Mouse (Mus musculus) embryo, embryonic 10.5 days (tissue): Measurements from ENCODE around the gene B230219D22Rik.
"Not testable (repeated sequence)": the region's sequence is repeated elsewhere in the genome, so short reads cannot be mapped to it uniquely, and the experiment has no call there.

Experiments used
- DNase-seq: peaks from one replicate; pipeline ENCODE4 v3.0.0-alpha.2; 2015; ENCODE audit warnings: low spot score

B230219D22Rik gene

DNA sequence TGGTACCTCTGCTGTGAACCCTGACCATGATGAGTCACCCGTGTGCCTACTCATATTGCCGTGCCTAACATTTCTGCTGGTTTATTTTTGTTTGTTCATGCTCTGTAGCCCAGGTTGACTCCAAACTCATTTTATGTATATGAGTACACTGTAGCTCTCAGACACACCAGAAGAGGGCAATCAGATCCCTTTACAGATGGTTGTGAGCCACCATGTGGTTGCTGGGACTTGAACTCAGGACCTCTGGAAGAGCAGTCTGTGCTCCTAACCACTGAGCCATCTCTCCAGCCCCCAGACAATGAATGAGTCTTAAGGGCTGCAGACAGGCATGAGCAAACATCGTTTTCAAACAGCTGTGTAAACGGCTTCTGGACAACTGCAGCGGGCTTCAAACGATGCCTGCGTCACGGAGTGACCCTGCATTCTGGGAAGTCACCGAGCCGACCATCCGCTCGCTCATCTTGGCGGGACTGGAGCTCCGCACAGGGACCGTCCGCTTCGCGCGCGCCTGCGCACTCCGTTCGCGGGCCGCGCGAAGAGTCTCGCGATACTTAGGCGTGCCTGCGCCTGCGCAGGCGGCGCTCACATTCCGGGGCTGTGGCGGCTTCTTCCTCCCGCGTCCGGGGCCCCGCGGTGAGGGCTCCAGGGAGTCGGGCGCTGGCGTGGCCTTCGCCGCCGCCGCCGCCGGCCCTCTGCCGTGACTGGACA is at the start of gene B230219D22Rik:
TSS of gene B230219D22Rik (plus strand) at position 590 of the 708 bp plus-strand sequence.
- DNase-seq, result peak; percentile 95

- peak; percentile 66 for DNase-seq
Observed at GRCm38 (mm10) chr13:55644525-55644924, 48.4 kb upstream of the B230219D22Rik start.

DNA sequence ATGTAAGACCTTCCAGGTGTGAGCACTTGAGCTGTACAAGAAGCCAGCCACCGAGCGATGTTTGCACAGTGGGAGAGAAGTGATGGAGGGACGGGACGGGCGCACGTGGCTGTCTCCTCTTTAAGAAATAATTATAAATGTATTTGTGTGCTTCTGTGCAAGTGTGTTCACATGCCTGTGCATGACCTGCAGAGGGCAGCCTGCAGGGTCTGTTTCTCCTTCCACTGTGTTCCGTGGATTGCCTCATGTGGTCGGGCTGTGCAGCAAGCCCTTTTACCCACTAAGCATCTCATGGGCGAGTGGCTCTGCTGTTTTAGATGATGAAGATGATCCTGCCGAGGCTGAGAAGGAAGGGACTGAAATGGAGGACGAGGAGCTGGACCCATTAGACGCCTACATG is 42.8 kb upstream of the B230219D22Rik start:
- no peak for DNase-seq

DNA sequence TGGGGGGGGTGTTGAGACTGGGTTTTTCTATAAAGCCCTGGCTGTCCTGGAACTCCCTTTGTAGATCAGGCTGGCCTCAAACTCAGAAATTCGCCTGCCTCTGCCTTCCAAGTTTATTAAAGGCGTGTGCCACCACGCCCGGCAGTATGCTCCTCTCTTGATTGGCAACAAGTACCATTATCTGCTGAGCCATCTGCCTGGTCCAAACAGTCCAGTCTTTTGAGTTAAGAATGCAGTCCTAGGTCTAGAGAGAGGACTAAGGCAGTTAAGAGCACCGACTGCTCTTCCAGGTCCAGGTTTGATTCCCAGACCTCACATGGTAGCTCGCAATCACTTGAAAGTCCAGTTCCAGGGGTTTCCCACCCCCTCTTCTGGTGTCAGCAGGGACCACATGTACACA is 41.9 kb upstream of the B230219D22Rik start:
- DNase-seq, result no peak

GRCm38 (mm10) chr13:55668550-55668949 is 24.4 kb upstream of the B230219D22Rik start:
- peak; percentile 63 for DNase-seq

DNA sequence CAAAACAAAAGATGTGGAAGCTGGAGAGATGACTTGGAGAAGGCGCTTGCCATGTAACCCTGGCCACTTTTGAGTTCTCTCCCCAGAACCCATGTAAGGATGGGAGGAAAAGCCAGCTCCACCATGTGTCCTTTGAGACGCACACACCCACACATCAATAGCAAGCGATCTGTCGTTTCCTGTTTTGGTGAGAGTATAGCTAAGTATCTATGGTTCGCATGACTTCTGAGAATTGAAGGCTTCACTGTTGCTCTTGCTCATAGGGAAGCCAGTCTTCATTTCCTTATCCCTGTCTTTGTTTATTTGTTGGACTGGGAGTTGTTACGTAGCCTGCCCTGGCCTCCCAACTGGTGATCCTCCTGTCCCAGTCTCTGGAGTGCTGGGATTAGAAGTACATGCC is 20.2 kb upstream of the B230219D22Rik start:
- DNase-seq, result no peak

DNA sequence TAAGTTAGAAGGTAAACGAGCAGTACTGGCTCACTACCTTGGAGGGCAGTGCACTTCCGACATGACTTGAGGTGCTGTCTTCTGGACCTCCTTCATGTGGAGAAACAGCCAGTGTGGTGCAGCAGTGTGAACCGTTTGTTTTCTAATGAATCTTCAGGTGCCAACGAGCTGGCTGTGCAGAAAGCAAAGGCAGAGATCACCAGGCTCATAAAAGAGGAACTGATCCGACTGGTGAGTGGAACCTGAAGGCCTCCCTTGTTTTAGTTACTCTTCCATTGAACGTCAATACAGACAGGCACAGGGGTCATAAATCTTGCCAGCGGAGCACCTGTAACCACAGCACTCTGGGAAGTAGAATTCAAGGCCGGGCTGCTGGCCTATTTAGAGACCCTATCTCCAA is 15.6 kb upstream of the B230219D22Rik start:
- DNase-seq, result no peak

DNA sequence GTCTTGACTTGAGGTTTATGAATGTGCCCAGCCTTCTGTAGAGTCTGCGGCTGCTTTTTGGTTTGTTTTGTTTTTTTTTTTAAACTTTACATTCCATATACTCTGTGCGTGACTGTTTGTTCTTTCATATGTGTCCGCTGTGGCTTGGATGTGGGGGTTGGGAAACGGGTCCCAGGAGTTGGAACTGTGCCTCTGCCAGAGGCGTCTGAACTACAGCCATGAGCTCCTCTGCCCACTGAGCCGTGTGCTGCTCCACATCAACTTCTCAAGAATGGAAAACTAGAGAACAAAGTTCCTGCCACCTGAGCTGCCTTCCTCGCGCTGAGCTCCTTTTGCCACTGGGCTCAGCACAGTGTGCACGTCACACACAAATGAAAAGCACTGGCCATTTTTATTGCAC is 10.7 kb upstream of the B230219D22Rik start:
- no peak for DNase-seq

DNA sequence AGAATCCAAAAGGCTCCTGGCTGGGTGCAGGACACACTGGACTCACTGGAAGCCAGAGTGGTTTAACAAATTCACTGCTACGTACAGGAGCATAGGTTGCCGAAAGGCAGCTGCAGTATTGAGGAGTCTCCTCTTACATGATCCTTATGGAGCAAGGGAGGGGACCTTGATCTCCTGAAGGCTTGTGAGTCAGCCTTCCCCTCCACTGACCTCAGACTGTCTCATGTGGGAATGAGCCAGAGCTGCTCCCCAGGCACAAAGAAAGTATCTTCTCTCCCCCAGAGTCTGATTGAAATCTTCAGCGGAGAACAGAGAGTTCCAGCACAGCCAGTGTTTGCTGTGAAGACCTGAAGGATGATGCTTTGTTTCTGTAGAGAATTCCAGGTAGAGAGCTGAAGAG is 9.3 kb upstream of the B230219D22Rik start:
- DNase-seq, result no peak

DNA sequence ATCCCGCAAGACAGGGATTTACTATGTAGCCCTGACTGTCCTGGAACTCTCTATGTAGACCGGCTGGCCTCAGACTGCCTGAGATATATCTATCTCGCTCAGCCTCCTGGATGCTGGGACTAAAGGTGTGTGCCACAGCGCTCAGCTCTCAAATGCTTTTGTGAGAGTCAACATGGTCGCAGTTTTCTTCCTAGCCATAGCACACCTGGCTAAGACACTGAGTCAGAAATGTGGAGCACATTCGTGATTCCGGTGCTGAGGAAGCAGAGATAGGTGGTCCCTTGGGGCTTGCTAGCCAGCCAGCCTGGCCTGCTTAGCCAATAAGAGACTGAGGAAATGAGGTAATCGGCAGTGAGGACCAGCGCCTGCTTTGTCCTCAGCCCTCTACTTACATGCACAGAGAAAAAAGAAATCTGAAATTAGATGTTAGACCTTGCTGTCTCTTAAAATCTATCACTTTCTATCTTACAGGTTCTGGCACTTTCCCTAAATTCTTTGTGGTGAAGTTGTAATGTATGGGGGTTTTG is 6.8 kb upstream of the B230219D22Rik start:
- DNase-seq, result peak; percentile 40

GRCm38 (mm10) chr13:55687927-55688602 is 4.9 kb upstream of the B230219D22Rik start:
- peak; percentile 92 for DNase-seq

- DNase-seq, result peak; percentile 53
Observed at GRCm38 (mm10) chr13:55693243-55693721, 358 bp downstream of the B230219D22Rik start.

GRCm38 (mm10) chr13:55694110-55694509 is 1.2 kb downstream of the B230219D22Rik start:
- DNase-seq, result peak; percentile 41

GRCm38 (mm10) chr13:55695989-55696388 is 3.1 kb downstream of the B230219D22Rik start:
- DNase-seq, result not testable (repeated sequence)

DNA sequence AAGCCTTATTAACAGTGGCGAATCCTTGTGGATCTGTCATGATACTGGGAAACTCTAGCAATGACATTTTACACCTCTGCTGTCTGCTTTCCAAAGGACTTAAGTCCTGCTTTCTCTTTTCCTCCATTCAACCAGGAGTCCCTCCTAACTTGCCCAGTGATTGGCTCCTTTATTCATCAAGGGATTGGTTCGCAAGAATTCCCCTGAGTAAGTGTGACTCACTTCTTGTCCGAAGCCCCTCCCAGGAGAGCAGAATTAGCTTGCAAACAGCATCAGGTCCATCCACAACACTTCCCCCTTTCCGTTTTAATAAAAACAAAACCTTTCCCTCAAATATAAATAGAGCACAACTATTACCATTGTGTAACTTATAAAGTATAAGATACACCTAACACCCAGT is 11.4 kb downstream of the B230219D22Rik start:
- DNase-seq, result no peak

DNA sequence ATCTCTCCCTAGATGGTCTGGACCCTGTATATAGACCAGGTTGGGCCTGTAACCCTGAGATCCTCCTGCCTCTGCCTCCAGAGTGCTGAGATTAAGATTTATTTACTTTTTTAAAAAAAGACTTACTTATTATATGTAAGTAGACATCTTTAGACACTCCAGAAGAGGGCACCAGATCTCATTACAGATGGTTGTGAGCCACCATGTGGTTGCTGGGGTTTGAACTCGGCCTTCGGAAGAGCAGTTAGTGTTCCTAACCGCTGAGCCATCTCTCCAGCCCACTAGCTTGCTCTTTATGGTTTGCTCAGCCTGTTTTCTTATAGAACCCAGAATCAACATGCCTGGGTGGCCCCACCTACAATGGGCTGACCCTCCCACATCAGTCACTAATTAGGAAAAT is 19.9 kb downstream of the B230219D22Rik start:
- DNase-seq, result no peak

DNA sequence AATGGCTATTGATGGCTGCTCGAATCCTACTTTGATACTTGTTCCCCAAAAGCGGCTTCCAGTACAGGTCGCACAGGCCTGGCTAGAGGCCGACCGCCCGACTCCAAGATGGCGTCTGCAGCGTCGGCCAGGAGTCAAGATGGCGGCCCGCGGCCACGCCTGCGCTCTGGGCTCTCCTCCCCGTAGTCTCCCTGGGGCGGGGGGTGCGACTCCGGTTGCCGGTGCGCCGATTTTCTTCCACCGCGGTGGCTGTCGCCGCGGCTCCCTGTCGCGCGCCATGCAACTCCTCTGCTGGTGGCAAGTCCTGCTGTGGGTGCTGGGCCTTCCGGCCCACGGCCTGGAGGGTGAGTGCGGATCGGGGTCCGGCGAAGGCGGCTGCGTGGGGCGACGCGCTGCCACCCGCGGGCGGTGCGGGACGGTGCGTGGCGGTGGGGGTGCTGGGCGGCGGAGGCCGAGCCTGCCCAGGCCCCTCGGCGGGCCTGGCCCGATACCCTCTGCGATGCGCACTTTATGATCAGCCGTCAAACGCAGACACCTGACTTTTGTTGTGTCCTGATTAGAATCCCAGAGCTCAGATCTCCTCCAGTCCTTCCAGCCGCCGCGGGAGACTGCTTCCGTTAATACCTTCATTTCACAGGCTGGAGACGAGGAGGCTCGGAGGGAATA is 21.7 kb downstream of the B230219D22Rik start, which contains the start of gene Txndc15:
TSS of gene Txndc15 (plus strand) at position 150 of the 666 bp plus-strand sequence.
- peak; percentile 90 for DNase-seq

DNA sequence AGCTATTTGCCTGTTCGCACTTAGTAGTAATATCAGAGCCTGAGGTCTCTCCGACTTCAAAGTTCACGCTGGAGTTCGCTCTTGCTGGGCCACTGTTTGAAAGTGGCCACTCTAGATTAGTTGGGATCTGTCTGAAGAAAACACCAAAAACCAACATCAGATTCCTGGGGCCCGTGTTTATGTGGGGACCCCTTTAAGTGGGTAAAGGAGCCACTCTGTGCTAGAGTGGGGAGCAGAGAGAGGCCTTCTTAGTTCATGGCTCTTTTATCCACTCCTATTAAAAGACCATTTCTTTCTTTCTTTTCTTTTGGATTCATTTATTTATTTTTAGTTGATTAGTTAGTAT is 22.2 kb downstream of the B230219D22Rik start:
- DNase-seq, result no peak

DNA sequence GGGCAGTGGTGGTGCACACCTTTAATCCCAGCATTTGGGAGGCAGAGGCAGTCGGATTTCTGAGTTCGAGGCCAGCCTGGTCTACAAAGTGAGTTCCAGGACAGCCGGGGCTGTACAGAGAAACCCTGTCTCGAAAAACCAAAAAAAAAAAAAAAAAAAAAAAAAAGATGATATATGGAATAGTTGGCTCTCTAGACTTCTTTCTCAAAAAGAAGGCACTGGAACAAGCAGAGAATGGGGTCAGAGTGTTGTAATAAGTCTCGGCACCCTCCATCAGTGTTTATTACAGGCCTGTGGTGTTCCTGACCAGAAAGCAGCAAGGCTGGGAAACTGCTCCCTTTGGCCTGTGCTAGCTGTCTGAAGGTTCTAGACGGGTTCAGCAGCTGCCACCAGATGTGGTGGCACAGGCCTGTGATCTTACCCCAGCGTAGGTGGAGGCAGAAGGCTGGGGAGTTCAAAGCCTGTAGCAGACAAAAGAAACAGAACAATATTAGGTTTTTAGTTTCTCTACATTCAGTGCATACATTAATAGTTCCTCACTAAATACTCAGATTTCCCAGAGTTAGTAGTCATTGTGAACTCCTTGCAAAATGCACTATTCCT is 23.1 kb downstream of the B230219D22Rik start:
- no peak for DNase-seq

GRCm38 (mm10) chr13:55721516-55721915 is 28.6 kb downstream of the B230219D22Rik start:
- no peak for DNase-seq

DNA sequence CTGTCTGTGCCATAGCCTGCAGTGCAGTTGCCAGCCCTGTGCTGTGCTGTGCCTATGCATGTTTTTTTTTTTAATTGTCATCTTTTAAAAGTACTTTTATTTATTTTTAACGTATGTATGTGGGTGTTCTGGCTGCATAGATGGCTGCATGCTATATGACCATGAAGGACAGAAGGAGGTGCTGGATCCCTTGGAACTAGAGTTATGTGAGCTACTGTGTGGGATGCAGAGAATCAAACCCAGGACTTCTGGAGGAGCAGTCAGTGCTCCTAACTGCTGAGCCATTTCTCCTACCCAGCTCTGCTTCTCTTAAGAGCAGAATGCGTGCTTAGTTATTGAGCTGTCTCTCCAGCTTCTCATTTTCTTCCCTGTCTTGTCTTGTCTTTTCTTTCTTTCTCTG is 29.1 kb downstream of the B230219D22Rik start:
- no peak for DNase-seq

GRCm38 (mm10) chr13:55726598-55727119 is 33.7 kb downstream of the B230219D22Rik start:
- DNase-seq, result peak; percentile 31
